Mouse (Mus musculus): ENCODE results near the gene Rtbdn.
"Not testable (repeated sequence)": the region's sequence is repeated elsewhere in the genome, so short reads cannot be mapped to it uniquely, and the experiment has no call there.

The Rtbdn gene

GRCm38 (mm10) chr8:84946528-84947240 is at the start of gene Rtbdn:
Gene Rtbdn, plus strand, starts transcription at chr8:84946991.
- DNase-seq (ENCODE audit: low spot score), result no peak

- DNase-seq (ENCODE audit: low spot score), result no peak
These were observed 45.7 kb upstream of the Rtbdn start for GRCm38 (mm10) chr8:84901071-84901470.

GRCm38 (mm10) chr8:84901752-84902151 is 45.0 kb upstream of the Rtbdn start, which contains the start of gene Klf1:
Gene Klf1, plus strand, starts transcription at chr8:84901928.
- DNase-seq (ENCODE audit: low spot score), result no peak

- DNase-seq (ENCODE audit: low spot score), result no peak
These were observed 44.3 kb upstream of the Rtbdn start for GRCm38 (mm10) chr8:84902367-84902919.

- DNase-seq (ENCODE audit: low spot score), result peak; percentile 94
These were observed 43.7 kb upstream of the Rtbdn start for GRCm38 (mm10) chr8:84902920-84903661.

- DNase-seq (ENCODE audit: low spot score), result no peak
These were observed 42.4 kb upstream of the Rtbdn start for GRCm38 (mm10) chr8:84904351-84904750.

- DNase-seq (ENCODE audit: low spot score), result no peak
These were observed 39.8 kb upstream of the Rtbdn start for GRCm38 (mm10) chr8:84907037-84907436.

- DNase-seq (ENCODE audit: low spot score), result no peak
These were observed 39.3 kb upstream of the Rtbdn start for GRCm38 (mm10) chr8:84907493-84907892.

GRCm38 (mm10) chr8:84907979-84908378 is 38.8 kb upstream of the Rtbdn start:
- DNase-seq (ENCODE audit: low spot score), result not testable (repeated sequence)

- peak; percentile 97 for DNase-seq (ENCODE audit: low spot score)
These were observed 38.2 kb upstream of the Rtbdn start, which contains the start of gene Dnase2a for GRCm38 (mm10) chr8:84908421-84909161. Gene Dnase2a, plus strand, starts transcription at chr8:84908560.

GRCm38 (mm10) chr8:84909162-84909767 is 37.5 kb upstream of the Rtbdn start:
- no peak for DNase-seq (ENCODE audit: low spot score)

GRCm38 (mm10) chr8:84909949-84910348 is 36.8 kb upstream of the Rtbdn start:
- peak; percentile 49 for DNase-seq (ENCODE audit: low spot score)

- DNase-seq (ENCODE audit: low spot score), result no peak
These were observed 36.2 kb upstream of the Rtbdn start for GRCm38 (mm10) chr8:84910551-84910950.

GRCm38 (mm10) chr8:84911854-84912253 is 34.9 kb upstream of the Rtbdn start:
- no peak for DNase-seq (ENCODE audit: low spot score)

GRCm38 (mm10) chr8:84912391-84912790 is 34.4 kb upstream of the Rtbdn start:
- DNase-seq (ENCODE audit: low spot score), result no peak

GRCm38 (mm10) chr8:84912895-84913501 is 33.8 kb upstream of the Rtbdn start:
- DNase-seq (ENCODE audit: low spot score), result peak; percentile 83

GRCm38 (mm10) chr8:84913502-84913900 is 33.3 kb upstream of the Rtbdn start:
- DNase-seq (ENCODE audit: low spot score), result no peak

GRCm38 (mm10) chr8:84913960-84914359 is 32.8 kb upstream of the Rtbdn start:
- no peak for DNase-seq (ENCODE audit: low spot score)

GRCm38 (mm10) chr8:84915269-84915668 is 31.5 kb upstream of the Rtbdn start:
- no peak for DNase-seq (ENCODE audit: low spot score)

GRCm38 (mm10) chr8:84917781-84918180 is 29.0 kb upstream of the Rtbdn start:
- DNase-seq (ENCODE audit: low spot score), result no peak

GRCm38 (mm10) chr8:84918646-84919045 is 28.1 kb upstream of the Rtbdn start:
- no peak for DNase-seq (ENCODE audit: low spot score)
